Mouse (Mus musculus) ovary, adult 18-20 months (tissue): ENCODE results near the gene AW209491.

Experiments used
- DNase-seq: peaks from one replicate; pipeline ENCODE4 v3.0.0; 2022; ENCODE audit warnings: low spot score, mixed read lengths

The AW209491 gene

DNA sequence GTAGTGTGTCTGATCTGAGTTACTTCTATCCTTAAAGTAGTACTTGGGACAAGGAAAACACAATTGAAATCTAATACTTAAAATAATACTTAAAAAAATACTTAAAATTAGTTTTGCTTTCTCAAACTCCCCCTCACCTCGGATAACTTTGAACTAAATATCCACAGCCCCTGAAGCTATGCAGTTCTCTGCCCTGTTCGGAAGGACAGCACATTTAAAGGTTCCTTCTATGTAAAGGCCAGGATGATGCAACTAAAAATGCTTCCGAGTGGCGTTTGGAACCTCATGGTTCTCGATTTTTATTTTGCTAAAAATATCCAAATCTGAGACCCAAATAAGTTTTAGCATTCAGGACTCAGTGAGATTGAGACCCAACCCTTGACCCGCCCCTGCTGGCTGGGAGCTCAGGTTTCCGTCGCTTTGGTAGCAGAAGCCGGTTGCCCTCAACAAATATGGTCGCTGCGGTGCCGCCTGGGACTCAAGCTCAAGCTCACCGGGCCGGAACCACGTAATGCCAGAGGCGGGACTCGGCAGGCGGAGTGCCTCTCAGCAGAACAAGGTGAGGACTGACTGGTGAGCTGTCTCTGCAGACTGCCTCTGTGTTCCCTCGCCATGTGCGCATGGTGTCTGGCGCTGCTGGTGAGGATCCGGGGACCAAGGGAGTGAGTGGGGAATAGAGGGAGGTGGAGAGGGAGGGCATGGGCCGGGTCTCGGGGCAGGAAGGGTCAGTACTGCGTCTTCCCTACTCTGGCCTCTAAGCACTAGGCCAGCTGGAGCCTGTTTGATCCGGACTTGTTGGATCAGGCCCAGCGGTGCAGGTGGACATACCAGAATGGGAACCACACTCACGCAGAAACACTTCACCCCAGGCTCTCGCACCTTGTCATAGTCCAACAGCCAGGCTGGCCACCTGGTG, at the start of gene AW209491:
TSS of gene AW209491 (plus strand) at position 429 of the 916 bp plus-strand sequence.
- DNase-seq = peak; percentile 92

DNA sequence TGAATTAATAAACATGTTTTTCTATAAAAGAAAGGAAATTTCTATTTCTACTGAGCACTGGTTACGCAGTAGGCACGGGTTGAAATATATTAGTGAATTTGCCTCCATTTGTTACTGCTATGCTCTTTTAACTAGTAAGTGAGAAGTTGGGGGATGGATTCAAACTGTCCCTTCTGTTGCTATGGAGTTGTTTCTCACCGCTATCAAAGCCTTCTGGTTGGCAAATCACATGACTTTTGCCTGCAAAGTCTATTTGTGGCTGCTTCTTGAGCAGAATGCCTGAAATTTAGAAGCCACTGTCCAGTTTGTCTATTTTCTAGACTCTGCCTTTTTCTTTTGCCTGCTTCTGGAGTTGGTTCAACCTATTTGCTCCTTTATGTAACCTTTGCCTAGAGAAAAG, 49.6 kb upstream of the AW209491 start:
- DNase-seq = no peak

- DNase-seq = no peak
Observed at GRCm38 (mm10) chr13:14602744-14603143, 27.2 kb upstream of the AW209491 start.

DNA sequence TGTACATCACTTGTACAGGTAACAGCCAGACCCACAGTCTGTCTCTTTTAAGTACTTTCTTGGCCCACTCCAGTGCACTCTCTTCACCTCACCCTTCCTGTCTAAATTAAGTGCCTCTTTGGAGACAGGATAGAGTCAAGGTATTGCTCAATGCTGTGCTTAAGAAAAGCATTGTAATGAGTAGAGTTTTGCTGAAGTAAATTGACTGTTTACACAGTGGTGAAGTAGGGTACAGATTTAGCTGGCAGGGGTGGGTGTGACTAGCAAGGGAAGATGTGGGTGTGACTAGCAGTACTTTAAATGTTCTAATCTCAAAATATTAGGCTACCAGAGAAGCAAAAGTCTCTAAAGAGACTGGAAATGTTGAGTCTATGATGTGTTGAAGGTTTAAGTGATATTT, 22.3 kb upstream of the AW209491 start:
- DNase-seq = no peak

- DNase-seq = no peak
Observed at GRCm38 (mm10) chr13:14612463-14612862, 17.5 kb upstream of the AW209491 start.

GRCm38 (mm10) chr13:14612926-14613529, 16.9 kb upstream of the AW209491 start, which contains the start of the genes Mrpl32 and Psma2:
Gene Mrpl32 (minus strand): TSS chr13:14613165.
Gene Psma2 (plus strand): TSS chr13:14613240.
- DNase-seq = peak; percentile 97

DNA sequence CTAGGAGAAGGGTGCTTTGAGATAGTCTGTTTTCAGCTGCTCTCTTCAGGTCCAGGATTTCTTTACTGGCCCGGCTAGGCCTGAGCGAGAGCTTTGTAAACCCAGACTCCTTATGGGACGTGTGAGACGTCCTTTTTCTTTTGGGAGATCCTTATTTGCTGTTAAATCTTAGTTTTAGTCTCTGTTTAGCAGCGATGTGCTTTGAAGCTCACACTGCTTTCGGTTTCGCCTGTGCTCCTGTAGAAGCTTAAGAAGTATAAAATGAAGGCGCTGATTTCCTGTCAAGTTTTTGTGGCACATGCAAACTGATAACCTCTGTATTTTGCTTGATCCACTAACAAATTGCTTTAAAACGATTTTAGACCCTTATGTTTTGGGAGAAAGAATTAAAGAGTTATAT, 16.4 kb upstream of the AW209491 start:
- DNase-seq = no peak

- no peak for DNase-seq
Observed at GRCm38 (mm10) chr13:14618724-14619123, 11.2 kb upstream of the AW209491 start.

DNA sequence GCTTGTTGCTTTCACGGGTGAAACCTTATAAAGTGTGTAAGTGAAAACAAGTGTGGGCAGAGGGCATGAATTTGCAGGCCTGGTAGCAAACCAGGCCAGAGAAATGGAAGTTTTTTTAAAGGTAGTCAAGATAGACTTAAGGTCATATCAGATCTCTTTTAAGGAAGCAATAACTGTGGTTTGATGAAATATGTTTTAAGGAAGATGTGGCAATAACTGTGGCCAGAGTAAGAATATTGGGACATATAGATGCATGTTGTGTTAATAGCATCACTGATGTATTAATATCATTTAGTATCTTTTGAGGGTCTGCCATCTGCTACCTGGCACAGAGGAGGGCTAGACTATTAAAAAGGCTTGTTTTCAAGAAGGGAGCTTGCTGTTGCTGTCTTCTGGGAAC, 10.0 kb downstream of the AW209491 start:
- no peak for DNase-seq

GRCm38 (mm10) chr13:14649301-14649700, 19.3 kb downstream of the AW209491 start:
- no peak for DNase-seq

DNA sequence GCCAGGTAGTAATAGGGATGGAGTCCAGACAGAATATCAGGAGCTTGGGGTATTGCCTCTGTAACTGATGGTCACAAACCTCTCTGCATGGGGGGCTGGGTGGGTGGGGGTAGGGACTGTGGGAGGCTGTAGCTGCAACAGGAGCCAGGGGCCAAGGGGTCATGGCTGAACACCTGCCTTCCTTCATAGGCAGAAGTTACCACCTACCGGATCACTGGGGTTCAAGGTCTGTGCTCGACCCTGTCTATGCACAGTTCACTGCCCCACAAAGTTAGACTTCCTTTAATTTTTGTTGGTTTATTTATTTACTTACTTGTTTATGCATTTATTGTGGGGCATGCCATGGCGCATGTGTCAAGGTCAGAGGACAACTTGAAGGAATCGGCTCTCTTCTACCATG, 37.2 kb downstream of the AW209491 start:
- DNase-seq = no peak

DNA sequence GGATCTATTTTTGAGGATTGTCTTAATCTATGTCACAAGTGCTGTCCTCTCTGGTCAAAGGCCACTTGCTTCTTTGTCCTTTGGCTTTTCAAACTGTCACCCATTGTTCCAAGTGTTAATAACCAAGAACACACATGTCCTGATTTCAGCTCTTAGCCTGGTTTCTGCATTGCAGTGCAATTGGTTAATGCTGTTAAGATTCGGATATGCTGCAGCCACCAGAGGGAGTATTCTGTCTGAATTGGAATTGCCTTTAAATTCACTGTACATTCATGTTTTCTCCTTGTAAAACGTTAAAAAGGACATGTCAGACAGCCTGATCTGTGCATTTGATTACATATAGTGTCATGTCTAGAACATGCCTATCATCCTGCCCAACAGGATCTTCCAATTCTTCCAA, 40.4 kb downstream of the AW209491 start:
- DNase-seq = no peak
